Mouse (Mus musculus): ENCODE data around the gene Tmem79. TPM values are rescaled to one million over a fixed set of nuclear protein-coding genes. Genes with fewer than 3 reads are reported as not detected.
A peak's percentile ranks its signal among the peaks of the same experiment; 100 is the strongest.
"Not testable (repeated sequence)": the region's sequence is repeated elsewhere in the genome, so short reads cannot be mapped to it uniquely, and the experiment has no call there.

Tmem79 gene
- 1 to 10 TPM; 1.5 to 1.9 TPM for total RNA-seq (2021)

DNA sequence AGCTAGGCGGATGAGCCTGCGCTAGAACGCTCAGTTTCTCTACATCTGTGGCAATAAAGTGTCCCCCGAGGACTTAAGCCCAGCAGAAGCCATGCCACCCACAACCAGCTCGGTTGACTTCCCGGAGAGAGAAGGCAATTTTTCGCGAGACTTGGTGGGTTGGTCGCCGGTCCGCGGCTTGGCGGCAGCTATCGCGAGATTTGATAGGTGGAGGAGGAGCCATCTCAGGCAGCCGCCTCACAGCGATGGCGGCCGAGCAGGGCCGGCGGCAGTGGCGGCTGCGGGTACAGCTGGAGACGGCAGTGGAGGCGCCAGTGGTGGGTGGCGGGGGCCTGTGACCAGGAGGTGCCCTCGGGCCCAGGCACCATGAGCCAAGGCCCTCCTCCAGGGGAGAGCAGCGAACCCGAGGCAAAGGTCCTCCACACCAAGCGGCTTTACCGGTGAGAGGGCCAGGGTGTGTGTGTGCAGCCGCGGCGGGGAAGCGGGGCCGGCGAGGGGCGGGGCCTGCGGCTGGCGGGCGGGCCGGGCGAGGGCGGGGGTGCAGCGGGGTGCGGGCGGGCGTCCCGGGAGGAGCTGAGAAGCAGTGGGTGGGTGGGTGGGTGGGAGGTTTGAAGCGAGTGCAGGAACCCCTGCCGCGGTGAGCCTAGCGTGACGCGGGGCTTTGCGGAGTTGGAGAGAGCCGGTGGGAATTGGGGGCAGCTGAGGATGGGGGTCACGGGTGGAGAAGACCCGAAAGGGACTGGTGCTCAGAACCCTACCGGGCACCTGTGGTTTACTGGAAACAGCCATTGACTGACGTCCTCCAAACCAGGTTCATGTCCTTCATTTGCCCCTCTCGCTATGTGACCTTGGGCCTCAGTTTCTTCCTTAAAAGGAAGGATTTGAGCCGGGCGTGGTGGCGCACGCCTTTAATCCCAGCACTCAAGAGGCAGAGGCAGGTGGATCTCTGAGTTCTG, at the start of gene Tmem79, which contains the start of gene Smg5:
TSS of gene Tmem79 (minus strand) at position 91 of the 956 bp plus-strand sequence.
TSS of gene Smg5 (plus strand) at position 203 of the 956 bp plus-strand sequence.
- DNase-seq = peak; percentile 95 to 97

DNA sequence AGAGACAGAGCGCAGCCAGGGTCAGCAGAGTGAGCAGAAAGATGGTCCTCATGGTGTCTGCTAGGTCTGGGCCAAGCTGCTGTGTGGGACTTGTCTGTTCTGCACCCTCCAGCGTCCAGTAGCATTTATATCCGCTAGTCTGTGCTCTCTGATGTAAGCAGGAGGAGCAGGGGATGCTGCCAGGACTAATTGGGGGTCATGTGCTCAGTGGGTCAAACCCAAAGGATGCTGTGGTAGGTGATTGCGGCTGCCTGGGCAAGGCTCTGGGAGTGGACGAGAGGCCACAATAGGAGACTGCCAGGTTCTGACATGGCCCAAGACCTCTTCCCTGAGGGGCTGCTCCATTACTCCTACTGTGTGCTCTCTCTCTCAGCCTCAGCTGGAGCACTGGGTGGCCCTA, 48.4 kb upstream of the Tmem79 start, which contains the start of gene Bglap:
TSS of gene Bglap (minus strand) at position 101 of the 400 bp plus-strand sequence.
- DNase-seq = no peak

DNA sequence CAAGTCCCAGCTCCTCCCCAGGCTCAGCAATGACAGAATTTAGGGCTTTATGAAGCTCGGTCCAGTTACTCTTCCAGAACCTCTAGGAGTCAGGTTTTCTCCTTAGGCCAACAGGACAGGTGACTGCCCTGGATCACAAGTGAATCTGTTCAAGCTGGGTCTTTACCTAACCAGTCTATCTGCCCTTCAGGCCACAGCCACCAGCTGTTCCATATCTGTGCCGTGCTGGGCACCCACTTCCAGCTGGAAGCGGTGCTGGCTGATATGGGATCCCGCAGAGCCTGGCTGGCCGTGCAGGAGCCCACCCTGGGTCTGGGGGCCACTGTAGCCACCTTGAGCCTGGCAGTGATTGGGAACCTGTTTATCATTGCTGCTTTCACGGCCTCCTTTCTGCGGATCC, 46.4 kb upstream of the Tmem79 start:
- DNase-seq = not testable (repeated sequence)

DNA sequence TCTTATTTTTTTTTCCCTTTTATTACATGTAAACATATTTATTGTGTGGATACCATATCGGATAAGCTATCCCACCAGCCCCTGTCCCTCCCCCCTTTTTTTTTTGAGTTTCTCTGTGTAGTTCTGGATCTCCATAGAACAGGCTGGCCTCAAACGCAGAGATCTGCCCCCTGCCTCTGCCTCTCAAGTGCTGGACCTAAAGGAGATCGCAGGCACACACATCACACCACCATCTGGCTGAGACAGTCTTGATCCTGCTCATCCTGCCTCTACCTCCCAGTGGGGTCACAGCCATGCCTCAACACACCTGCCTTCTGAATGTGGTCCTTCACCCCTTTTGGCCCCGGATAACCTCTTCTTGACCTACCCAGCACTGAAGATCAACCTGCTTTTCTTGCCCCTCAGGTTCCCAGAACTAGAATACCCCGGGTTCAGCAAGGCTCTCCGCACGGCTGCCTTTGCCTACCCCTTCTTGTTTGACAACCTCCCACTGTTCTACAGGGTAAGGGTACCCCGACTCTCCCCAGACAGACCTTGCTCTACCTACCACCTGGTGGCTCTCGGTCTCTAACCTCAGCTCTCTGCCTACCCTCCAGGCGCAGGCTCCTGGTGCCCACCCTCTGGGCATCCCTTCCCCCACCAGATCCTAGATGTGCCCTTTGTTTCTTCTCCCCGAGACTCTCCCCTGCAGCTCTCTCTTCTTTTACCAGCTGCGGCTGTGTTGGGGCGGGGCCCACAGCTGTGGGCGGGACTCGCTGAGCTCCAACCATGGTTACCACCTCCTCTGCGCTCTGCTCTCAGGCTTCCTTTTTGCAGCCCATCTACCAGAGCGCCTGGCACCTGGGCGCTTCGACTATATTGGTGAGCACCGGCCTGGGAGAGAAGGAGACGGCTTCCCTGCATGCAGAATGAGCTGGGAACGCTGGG, 45.7 kb upstream of the Tmem79 start:
- DNase-seq = not testable (repeated sequence)

DNA sequence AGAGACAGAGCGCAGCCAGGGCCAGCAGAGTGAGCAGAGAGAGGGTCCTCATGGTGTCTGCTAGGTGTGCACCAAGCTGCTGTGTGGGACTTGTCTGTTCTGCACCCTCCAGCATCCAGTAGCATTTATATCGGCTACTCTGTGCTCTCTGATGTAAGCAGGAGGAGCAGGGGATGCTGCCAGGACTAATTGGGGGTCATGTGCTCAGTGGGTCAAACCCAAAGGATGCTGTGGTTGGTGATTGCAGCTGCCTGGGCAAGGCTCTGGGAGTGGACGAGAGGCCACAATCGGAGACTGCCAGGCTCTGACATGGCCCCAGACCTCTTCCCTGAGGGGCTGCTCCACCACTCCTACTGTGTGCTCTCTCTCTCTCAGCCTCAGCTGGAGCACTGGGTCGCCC, 42.7 kb upstream of the Tmem79 start, which contains the start of gene Bglap2:
TSS of gene Bglap2 (minus strand) at position 101 of the 400 bp plus-strand sequence.
- DNase-seq = not testable (repeated sequence)

DNA sequence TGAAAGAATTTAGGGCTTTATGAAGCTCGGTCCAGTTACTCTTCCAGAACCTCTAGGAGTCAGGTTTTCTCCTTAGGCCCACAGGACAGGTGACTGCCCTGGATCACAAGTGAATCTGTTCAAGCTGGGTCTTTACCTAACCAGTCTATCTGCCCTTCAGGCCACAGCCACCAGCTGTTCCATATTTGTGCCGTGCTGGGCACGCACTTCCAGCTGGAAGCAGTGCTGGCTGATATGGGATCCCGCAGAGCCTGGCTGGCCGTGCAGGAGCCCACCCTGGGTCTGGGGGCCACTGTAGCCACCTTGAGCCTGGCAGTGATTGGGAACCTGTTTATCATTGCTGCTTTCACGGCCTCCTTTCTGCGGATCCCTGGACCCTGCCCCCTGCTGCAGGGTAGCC, 40.7 kb upstream of the Tmem79 start:
- DNase-seq = not testable (repeated sequence)

DNA sequence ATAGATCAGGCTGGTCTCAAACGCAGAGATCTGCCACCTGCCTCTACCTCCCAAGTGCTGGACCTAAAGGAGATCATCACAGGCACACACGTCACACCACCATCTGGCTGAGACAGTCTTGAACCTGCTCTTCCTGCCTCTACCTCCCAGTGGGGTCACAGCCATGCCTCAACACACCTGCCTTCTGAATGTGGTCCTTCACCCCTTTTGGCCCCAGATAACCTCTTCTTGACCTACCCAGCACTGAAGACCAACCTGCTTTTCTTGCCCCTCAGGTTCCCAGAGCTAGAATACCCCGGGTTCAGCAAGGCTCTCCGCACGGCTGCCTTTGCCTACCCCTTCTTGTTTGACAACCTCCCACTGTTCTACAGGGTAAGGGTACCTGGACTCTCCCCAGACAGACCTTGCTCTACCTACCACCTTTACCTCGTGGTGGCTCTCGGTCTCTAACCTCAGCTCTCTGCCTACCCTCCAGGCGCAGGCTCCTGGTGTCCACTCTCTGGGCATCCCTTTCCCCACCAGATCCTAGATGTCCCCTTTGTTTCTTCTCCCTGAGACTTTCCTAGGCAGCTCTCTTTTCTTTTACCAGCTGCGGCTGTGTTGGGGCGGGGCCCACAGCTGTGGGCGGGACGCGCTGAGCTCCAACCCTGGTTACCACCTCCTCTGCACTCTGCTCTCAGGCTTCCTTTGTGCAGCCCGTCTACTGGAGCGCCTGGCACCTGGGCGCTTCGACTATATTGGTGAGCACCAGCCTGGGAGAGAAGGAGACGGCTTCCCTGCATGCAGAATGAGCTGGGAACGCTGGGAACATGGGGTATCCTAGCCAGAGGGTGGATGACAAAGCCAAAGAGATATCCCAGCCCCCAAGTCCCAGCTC, 40.0 kb upstream of the Tmem79 start:
- DNase-seq = not testable (repeated sequence)

DNA sequence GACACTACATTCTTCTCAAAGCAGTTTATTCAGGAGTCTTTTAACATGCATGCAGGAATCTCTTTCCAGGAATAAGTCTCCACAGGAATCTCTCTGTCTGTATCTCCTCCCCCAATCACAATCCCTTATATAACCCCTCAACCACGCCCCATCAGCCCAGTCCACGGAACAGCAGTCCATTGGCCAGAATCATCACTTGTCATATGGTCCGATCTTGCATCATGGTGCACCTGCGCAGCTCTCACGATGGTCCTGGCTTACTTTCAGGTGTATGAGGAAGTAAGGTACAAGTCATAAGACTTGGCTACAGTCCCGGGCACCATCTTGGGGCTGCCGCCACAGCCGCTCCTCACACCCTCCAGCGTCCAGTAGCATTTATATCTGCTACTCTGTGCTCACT, 36.7 kb upstream of the Tmem79 start, which contains the start of gene Bglap3:
TSS of gene Bglap3 (minus strand) at position 101 of the 400 bp plus-strand sequence.
- DNase-seq = not testable (repeated sequence)

DNA sequence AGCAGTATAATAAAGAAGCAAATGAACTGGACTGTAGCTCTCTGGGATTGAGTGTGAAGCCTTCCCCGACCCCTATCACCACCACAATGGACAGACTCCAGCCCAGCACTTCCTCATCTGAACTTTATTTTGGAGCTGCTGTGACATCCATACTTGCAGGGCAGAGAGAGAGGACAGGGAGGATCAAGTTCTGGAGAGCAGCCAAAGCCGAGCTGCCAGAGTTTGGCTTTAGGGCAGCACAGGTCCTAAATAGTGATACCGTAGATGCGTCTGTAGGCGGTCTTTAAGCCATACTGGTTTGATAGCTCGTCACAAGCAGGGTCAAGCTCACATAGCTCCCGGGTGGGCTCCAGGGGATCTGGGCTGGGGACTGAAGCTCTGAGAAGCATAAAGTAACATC, 32.6 kb upstream of the Tmem79 start:
- not testable (repeated sequence) for DNase-seq

DNA sequence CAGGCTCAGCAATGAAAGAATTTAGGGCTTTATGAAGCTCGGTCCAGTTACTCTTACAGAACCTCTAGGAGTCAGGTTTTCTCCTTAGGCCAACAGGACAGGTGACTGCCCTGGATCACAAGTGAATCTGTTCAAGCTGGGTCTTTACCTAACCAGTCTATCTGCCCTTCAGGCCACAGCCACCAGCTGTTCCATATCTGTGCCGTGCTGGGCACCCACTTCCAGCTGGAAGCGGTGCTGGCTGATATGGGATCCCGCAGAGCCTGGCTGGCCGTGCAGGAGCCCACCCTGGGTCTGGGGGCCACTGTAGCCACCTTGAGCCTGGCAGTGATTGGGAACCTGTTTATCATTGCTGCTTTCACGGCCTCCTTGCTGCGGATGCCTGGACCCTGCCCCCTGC, 31.6 kb upstream of the Tmem79 start:
- DNase-seq = not testable (repeated sequence)

DNA sequence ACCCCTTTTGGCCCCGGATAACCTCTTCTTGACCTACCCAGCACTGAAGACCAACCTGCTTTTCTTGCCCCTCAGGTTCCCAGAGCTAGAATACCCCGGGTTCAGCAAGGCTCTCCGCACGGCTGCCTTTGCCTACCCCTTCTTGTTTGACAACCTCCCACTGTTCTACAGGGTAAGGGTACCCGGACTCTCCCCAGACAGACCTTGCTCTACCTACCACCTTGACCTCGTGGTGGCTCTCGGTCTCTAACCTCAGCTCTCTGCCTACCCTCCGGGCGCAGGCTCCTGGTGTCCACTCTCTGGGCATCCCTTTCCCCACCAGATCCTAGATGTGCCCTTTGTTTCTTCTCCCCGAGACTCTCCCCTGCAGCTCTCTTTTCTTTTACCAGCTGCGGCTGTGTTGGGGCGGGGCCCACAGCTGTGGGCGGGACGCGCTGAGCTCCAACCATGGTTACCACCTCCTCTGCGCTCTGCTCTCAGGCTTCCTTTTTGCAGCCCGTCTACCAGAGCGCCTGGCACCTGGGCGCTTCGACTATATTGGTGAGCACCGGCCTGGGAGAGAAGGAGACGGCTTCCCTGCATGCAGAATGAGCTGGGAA, 31.0 kb upstream of the Tmem79 start:
- DNase-seq = peak; percentile 53 to 63

DNA sequence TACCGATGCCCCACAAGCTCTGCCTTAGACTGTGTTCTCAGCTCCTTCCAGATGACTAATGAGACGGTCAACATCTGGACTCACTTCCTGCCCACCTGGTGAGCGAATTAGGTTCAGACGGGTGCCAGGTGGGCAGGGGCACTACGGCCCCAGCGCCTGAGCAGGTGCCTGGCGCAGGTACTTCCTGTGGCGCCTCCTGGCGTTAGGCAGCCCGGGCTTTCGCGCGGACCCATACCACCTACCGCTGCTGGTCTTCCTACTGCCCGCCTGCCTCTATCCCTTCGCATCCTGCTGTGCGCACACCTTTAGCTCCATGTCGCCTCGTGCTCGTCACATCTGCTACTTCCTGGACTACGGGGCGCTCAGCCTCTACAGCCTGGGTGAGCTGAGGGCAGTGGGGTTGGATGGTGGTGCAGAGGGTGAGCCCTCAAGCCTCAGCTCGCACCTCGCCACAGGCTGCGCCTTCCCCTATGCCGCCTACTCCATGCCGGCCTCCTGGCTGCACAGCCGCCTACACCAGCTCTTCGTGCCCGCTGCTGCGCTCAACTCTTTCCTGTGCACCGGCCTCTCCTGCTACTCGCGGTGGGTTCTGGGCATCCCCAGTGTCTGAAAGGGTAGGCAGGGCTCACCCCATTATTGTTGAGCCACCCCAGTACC, 29.9 kb upstream of the Tmem79 start:
- DNase-seq = no peak

DNA sequence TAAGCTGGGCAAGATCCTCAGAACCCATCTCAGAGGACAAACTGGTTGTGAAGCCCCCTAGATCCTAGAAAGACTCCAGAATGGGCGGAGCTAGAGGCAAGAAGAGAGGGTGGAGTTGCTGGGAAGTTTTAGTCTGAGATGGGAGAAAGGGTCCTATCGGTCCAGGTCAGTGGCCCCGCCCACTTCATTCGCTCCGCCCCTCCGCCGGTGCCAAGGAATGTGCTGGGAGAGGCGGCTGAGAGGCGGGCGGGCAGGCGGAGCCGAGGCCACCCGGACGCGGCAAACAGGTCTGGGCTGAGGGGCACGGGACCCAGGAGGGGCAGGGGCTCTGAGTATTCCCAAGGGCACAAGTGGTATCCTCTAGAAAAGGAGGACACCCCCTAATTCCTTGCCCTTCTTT, 28.4 kb upstream of the Tmem79 start, which contains the start of gene Paqr6:
TSS of gene Paqr6 (plus strand) at position 248 of the 400 bp plus-strand sequence.
- peak; percentile 44 to 49 for DNase-seq

DNA sequence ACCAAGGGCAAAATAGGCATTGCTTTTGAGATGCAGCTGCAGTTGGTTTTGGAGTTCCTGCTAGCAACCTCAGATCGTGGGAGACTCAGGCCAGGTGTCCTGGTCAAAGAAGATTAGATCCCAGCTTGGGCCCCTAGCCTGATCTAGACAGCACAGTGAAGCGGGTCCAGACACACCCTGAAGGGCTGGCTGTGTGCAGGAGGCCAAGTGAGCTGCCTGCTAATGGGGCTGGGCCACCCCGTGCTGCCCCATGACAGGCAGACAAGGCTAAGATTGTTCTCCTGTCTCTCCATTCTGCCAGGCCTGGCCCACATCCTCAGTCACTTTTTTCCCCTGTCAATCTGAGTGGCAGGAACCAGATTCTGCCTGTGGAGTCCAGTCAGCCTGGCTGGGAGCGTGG, 27.8 kb upstream of the Tmem79 start:
- peak; percentile 40 to 63 for DNase-seq

DNA sequence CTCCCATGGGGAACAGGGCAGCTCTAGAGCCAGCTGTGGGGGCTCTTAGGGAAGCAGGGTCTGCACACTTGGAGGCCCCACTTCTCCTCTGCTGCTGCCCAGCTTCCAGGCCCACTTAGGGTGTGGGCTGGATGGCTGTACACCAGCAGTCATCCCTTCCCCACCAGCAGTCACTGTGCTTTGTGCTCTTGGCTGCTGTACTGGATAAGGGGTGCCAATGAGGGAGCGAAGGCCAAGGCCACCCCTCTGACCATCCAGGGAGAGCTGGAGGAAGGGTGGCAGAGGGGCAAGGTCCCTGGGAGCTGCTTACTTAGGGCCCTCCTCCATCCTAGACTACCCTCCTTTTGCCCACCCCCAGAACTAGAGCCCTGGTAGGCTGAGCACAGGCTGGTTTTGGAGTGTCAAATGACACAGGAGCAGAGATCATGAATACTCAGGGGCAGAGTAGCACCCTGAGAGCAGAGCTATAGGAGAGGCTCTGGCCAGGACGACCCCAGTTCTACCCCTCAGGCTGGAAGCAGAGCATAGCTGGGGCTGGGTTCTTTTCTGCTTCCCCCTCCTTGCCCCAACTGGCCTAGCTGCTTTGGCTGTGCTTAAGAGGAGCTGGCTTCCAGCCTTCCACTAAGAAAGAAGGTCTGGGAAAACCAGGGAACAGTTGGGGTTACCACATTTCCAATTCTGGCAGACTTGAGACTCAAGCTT, 25.8 kb upstream of the Tmem79 start:
- peak in 1 of 2 experiments; percentile 41 for DNase-seq

DNA sequence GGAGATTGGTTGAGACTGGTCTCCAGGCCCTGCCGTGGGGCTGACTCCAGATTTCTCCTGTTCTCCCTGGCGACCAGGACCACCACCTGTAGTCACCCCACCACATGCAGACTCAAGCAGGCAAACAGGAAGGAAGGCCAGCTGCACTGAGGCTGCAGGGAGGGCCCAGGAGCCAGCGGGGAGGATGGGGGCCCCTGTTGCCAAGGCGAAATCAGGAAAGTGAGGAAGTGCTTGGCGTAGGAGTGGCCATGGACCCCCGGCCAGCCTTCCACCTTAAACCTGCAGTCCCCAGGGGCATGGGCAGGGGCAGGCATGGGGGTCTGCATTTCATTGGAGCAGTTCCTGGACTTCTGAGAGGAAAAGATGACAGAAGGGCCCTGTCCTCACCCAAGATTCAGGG, 25.1 kb upstream of the Tmem79 start:
- DNase-seq = no peak

DNA sequence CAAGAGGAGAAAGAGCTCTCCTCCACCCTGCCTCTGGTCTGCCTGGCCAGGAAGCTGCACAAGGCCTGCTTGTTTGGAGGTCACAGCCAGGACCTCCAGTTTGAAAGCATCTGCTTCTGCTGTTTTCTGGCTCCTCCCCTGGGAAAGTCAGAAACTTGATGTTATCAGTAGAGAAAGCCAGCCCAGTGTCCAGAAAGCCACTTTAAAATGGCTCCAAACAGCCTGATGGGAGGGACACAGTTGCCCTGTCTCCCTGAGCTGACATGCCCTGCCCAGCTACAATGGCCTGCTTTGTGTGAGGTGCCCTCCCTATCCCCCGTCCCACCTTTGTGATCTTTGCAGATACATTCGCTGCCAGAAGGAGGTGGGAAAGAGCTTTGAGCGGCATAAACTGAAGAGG, 24.0 kb upstream of the Tmem79 start:
- DNase-seq = no peak

DNA sequence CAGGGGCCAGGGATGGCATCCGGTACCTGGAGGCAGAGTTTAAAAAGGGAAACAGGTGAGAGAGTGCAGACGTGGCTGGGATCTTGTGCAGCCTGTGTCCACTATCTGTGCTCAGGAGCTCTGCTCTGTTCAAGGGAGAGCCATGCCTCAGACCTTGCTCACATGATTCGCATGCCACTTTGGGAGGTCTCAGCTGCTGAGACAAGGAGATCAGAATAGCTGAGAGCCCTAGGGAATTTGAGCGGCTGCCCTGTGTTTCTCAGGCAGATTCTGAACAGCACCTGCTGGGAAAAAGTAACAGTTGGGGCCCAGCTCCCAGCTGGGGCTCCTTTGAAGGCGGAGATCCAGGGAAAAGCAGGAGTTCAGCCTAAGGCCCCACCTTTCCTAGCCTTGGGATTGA, 23.6 kb upstream of the Tmem79 start:
- no peak for DNase-seq

DNA sequence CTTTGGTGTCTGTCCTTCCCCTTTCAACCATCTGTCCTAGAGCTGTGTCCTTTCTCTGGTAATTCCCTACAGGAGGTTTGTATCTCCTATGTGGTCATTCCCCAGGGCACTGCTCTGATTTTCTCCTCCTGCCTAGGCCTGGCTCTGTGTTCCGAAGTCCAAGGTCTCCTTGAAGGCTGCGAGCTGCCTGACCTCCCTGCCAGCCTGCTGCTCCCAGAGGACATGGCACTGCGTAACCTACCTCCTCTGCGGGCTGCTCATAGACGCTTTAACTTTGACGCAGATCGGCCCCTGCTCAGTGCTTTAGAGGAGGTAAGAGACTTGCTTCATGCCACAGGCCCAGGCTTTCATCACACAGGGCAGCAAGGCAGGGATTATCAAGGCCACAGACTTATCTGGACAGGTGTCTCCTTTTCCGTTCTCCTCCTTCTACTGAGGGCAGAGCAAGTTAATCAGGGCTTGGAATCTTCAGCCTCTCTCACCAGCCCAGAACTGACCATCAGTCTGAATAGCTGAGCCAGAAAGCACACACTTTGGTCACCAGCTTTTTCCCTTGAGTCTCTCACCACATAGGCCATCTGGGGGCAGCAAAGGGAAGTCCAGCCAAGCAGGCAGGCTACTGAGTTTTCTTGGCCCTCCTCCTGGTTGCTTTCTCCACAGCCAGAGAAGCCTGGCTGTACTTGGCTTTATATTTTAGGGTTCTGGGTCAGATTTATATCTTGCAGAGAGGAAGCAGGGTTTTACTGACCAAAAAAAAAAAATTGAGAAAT, 18.6 kb upstream of the Tmem79 start:
- no peak for DNase-seq

Data from layer of hippocampus, postnatal 36 days (tissue).